Mouse (Mus musculus) splenic B cell, adult 2 months (primary cell): ENCODE measurements around the gene Slc6a15.

Source experiments
- DNase-seq: peaks from one replicate; pipeline ENCODE4 v3.0.0-alpha.2; 2011; ENCODE audit warnings: low read depth, low spot score
- H3K27me3 ChIP-seq: 2 replicates; pipeline ENCODE4 v1.6.1; 2012; ENCODE audit warnings: mild to moderate bottlenecking, low read length, moderate library complexity, mixed read lengths; ENCODE audit not compliant: control insufficient read depth, poor library complexity, insufficient read depth, severe bottlenecking
- H3K36me3 ChIP-seq: 2 replicates; pipeline ENCODE4 v1.6.1; 2012; ENCODE audit warnings: mild to moderate bottlenecking, low read length, moderate library complexity, mixed read lengths; ENCODE audit not compliant: control insufficient read depth, poor library complexity, insufficient read depth, severe bottlenecking

Gene Slc6a15

DNA sequence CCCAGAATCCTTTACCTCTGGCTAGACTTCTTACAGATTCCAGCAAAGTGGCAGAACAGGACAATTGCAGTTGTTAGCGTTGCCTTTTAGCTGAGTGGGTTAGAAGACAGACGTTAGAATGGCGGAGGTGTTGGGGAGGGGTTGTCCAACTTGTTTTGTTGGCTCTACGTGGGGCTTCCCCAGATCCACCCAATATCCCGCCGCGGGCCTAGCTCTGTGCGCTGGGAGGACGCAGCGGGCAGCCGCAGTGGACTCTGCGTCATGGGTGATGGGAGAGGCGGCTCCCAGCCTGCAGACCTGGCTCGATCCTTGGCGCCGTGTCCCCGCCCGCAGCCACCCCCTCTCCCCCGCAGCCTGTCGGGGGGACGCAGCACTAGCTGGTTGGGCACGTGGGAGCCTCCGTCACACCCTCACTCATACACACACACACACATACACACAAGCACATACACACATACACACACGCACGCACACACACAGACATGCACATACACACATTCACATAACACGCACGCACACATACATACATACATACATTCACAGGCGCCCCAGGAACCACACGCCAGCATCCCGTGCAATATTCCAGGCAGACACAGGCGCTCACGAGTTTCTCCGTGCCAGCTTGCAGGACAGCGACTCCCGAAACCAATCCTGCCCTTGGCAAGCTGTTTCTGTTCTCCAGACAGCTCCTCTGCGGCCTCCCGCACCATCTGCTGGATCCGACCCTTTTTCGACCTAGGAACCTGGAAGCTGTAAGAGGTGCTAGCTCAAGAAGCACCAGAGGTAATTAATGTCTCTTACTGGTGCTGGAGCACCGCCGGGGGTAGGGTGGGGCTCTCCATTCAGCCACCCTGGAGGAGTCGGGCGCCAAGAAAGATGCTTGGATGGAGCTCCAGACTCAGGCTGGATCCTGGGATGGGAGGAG lies at the start of gene Slc6a15:
Gene Slc6a15, plus strand, starts transcription at position 413 of the 925 bp plus-strand sequence.
- Histone ChIP-seq H3K36me3 (no peaks in the 10 kb centered on the region), H3K27me3 (no peaks in the 10 kb centered on the region)
- DNase-seq: no peak

GRCm38 (mm10) chr10:103321941-103322340 lies 45.6 kb upstream of the Slc6a15 start:
- no peaks in the 10 kb centered on the region for H3K27me3 ChIP-seq

GRCm38 (mm10) chr10:103323386-103323785 lies 44.2 kb upstream of the Slc6a15 start:
- DNase-seq: no peak
- Histone ChIP-seq H3K36me3 (no peaks in the 10 kb centered on the region), H3K27me3 (no peaks in the 10 kb centered on the region)

More at GRCm38 (mm10) chr10:103321941-103322340, 45.6 kb upstream of the Slc6a15 start:
- no peak for DNase-seq
- H3K36me3 ChIP-seq: no peaks in the 10 kb centered on the region

DNA sequence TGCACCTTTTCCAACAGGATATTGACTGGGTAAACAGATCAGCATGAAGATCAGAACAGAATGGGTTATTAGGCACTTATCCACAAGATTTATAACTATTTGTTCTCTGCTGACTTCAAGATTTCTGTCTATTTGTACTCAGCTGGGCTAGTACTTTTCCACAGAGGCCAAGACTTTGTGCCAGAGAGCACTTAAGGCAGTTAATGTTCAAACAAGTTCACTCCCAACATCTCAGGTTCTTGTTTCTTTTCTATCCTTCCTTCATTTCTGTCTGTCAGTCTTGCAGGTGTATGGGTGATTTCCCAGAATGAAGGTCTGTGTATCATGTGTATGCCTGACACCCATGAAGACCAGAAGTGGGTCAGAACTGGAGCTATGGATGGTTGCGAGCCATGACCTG lies 33.3 kb upstream of the Slc6a15 start:
- no peaks in the 10 kb centered on the region for H3K36me3 ChIP-seq
- DNase-seq: no peak
- no peaks in the 10 kb centered on the region for H3K27me3 ChIP-seq

DNA sequence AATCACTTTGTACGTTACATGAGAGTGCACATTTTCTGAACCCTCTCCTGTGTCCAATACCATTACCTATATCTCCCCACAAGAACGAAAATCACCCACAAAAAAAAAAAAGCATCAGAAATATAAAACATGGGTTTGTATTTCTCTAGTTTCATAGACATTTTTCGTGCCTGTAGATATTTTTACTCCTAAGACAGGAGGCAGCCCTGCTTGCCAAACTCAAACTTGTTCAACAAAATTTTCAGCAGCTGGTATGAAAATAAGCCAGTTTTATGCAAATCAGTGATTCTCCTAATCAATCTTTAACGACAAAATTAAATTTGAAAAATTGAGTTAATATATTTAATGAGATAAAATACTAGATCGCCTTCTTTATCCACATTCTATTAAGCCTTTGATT lies 27.7 kb upstream of the Slc6a15 start:
- DNase-seq: no peak

DNA sequence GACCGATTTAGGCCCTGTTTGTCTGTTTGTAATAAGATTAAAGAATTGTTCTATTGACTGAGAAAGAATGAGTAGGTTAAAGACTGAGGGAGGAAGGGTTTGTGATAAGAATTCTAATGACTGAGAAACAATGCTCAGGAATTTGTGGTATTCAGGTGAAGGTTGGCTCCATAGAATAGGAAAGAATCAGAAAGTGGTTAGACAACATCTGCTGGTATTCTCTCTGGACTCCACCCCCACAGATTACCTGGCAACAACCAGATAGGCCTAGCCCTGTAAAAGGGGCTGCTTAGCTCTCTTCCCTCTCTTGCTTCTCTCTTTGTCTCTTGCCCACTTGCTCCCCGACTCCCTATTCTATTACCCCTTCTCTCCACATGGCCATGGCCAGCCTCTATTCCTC lies 20.8 kb upstream of the Slc6a15 start:
- DNase-seq: no peak
- Histone ChIP-seq H3K36me3 (no peaks in the 10 kb centered on the region), H3K27me3 (no peaks in the 10 kb centered on the region)

More for the DNA sequence above, 27.7 kb upstream of the Slc6a15 start:
- Histone ChIP-seq H3K36me3 (no peaks in the 10 kb centered on the region), H3K27me3 (no peaks in the 10 kb centered on the region)

- no peak for DNase-seq
- H3K36me3 ChIP-seq: no peaks in the 10 kb centered on the region
- H3K27me3 ChIP-seq: no peaks in the 10 kb centered on the region
Measured at GRCm38 (mm10) chr10:103368296-103369080, 905 bp downstream of the Slc6a15 start.

- H3K36me3 ChIP-seq: no peaks in the 10 kb centered on the region
- DNase-seq: no peak
- H3K27me3 ChIP-seq: no peaks in the 10 kb centered on the region
Measured at GRCm38 (mm10) chr10:103369081-103369420, 1.5 kb downstream of the Slc6a15 start.

GRCm38 (mm10) chr10:103402171-103402570 lies 34.6 kb downstream of the Slc6a15 start:
- DNase-seq: no peak
- Histone ChIP-seq H3K27me3 (no peaks in the 10 kb centered on the region), H3K36me3 (no peaks in the 10 kb centered on the region)

- no peak for DNase-seq
- H3K27me3 ChIP-seq: no peaks in the 10 kb centered on the region
- no peaks in the 10 kb centered on the region for H3K36me3 ChIP-seq
Measured at GRCm38 (mm10) chr10:103427717-103428116, 60.1 kb downstream of the Slc6a15 start.

DNA sequence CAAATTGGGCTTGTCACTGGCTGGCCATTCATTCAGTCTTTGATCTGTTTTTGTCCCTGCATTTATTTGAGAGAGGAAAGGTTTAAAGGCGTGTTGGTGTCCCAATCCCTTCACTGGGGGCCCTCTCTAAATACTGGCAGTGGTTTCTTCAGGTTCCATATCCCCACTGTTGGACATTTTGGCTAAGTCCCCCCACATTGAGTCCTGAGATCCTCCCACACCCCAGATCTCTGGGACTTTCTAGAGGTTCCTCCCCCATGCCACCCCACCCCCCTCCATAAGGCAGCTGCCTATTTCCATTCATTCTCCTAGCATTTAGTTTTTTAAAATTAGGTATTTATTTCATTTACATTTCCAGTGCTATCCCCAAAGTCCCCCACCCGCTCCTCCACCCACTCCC lies 75.0 kb downstream of the Slc6a15 start:
- Histone ChIP-seq H3K27me3 (no peaks in the 10 kb centered on the region), H3K36me3 (no peaks in the 10 kb centered on the region)
- DNase-seq: no peak

DNA sequence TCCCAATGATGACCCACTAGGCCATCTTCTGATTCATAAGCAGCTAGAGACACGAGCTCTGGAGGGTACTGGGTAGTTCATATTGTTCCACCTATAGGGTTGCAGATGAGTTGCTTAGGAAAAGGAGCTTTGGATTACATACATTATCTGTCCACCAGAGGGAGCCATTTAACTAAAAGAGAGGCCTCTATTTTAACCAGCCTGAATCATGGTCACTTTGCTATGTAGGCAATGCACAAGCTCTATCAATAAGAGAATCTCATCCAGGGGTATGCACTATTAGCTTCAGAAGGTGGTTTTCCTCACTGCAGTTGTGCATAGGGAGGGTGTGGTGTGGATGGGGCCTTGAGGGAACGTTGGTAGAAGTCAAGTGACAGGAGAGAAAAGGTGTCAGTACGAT lies 75.5 kb downstream of the Slc6a15 start:
- DNase-seq: peak; percentile 6
- no peaks in the 10 kb centered on the region for H3K27me3 ChIP-seq
- no peaks in the 10 kb centered on the region for H3K36me3 ChIP-seq

GRCm38 (mm10) chr10:103448340-103448739 lies 80.8 kb downstream of the Slc6a15 start:
- no peak for DNase-seq
- H3K27me3 ChIP-seq: no peaks in the 10 kb centered on the region
- H3K36me3 ChIP-seq: no peaks in the 10 kb centered on the region

- Histone ChIP-seq H3K27me3 (no peaks in the 10 kb centered on the region), H3K36me3 (no peaks in the 10 kb centered on the region)
- DNase-seq: no peak
Measured at GRCm38 (mm10) chr10:103457896-103458295, 90.3 kb downstream of the Slc6a15 start.
